Mouse (Mus musculus) lung, adult 2 months (tissue): ENCODE measurements around the gene Kcng3.

Experiments
- CTCF ChIP-seq: fragments of 200-500 bp; IDR thresholded peaks from 2 replicates; pipeline ENCODE4 v1.5.1; 2011; ENCODE audit warnings: mild to moderate bottlenecking, low read length, control low read depth; ENCODE audit not compliant: insufficient read depth
- POLR2A ChIP-seq: fragments of 200-500 bp; IDR thresholded peaks from 2 replicates; pipeline ENCODE4 v1.6.1; 2011; ENCODE audit warnings: low read depth, mild to moderate bottlenecking, control low read depth, low read length, borderline replicate concordance; ENCODE audit errors: extremely low read depth

GRCm38 (mm10) chr17:83538141-83538540, 93.6 kb downstream of the Kcng3 start:
- TF ChIP-seq CTCF (no peak), POLR2A (no peak)
